Mouse (Mus musculus): Measurements from ENCODE around the gene Srcap. TPM values are rescaled to one million over a fixed set of nuclear protein-coding genes. Genes with fewer than 3 reads are reported as not detected.

Gene Srcap
- polyA plus RNA-seq, 1 experiment from 2014 or later: 66.7 TPM

DNA sequence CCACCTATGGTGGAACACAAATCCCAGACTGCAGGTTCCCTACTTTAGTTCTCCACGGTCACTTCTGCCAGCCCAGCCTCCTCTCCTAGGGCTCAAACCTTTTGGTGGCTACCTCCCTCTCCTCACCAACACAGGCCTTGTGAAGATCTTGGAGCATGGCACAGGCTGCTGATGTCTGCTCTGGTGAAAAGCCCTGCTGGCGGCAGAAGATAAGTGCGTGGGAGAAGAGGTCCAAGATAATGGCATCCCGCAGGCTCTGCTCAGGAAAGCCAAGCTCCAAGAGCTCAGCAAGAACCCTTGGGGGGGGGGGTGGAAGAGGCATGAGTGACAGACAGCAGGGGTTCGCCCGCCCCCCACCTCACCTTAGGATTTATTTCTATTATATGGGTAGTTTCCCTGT lies 74.4 kb downstream of the Srcap start:
- Histone ChIP-seq H3K4me1 (ENCODE audit: control insufficient read depth, insufficient read depth, low read length) (peaks cover 15% of the 10 kb centered on the region), H3K36me3 (ENCODE audit: control insufficient read depth, insufficient read depth, low read length) (peaks cover 28% of the 10 kb centered on the region), H3K27me3 (ENCODE audit: control insufficient read depth, insufficient read depth, low read length) (no peaks in the 10 kb centered on the region), H3K4me3 (ENCODE audit: low read depth, low read length) (no peak overlapping the region), H3K4me2 (ENCODE audit: low read depth, low read length) (no peak overlapping the region), H3K9ac (replicated peaks; ENCODE audit: low read depth, low read length) (no peak overlapping the region), H3K9me3 (ENCODE audit: control insufficient read depth, low read length) (no peaks in the 10 kb centered on the region), H3K27ac (ENCODE audit: low read depth, low read length) (no peak overlapping the region)
- no peak for ATAC-seq (ENCODE audit: low read depth)
- WGBS: over 99% methylated on average over 6 of the region's 6 CpGs

DNA sequence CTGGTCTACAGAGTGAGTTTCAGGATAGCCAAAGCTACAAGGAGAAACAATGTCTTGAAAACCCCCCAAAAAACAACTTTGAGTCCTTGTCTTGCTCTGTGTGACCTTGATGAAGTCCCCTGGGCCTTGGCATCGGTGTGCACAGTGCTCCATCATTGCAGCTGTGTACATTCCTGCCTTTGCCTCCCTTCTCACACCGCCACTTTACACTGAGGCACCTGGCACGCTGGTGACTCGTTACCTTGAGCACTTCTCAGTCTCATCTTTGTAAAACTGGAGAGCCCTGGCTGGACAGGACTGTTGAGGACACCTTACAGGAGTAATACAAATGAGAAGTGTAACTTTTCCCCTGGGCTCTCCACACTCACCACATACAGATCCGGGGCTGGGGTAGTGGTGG lies 75.4 kb downstream of the Srcap start:
- WGBS: 71% methylated on average over 5 of the region's 5 CpGs
- ATAC-seq (ENCODE audit: low read depth): no peak
- Histone ChIP-seq H3K4me2 (ENCODE audit: low read depth, low read length) (peak overlapping the region; percentile 52), H3K27me3 (ENCODE audit: control insufficient read depth, insufficient read depth, low read length) (no peaks in the 10 kb centered on the region), H3K4me3 (ENCODE audit: low read depth, low read length) (no peak overlapping the region; the same call in 1 of the 2 replicates), H3K27ac (ENCODE audit: low read depth, low read length) (no peak overlapping the region), H3K4me1 (ENCODE audit: control insufficient read depth, insufficient read depth, low read length) (peaks cover 15% of the 10 kb centered on the region), H3K36me3 (ENCODE audit: control insufficient read depth, insufficient read depth, low read length) (peaks cover 33% of the 10 kb centered on the region), H3K9ac (replicated peaks; ENCODE audit: low read depth, low read length) (no peak overlapping the region), H3K9me3 (ENCODE audit: control insufficient read depth, low read length) (no peaks in the 10 kb centered on the region)

DNA sequence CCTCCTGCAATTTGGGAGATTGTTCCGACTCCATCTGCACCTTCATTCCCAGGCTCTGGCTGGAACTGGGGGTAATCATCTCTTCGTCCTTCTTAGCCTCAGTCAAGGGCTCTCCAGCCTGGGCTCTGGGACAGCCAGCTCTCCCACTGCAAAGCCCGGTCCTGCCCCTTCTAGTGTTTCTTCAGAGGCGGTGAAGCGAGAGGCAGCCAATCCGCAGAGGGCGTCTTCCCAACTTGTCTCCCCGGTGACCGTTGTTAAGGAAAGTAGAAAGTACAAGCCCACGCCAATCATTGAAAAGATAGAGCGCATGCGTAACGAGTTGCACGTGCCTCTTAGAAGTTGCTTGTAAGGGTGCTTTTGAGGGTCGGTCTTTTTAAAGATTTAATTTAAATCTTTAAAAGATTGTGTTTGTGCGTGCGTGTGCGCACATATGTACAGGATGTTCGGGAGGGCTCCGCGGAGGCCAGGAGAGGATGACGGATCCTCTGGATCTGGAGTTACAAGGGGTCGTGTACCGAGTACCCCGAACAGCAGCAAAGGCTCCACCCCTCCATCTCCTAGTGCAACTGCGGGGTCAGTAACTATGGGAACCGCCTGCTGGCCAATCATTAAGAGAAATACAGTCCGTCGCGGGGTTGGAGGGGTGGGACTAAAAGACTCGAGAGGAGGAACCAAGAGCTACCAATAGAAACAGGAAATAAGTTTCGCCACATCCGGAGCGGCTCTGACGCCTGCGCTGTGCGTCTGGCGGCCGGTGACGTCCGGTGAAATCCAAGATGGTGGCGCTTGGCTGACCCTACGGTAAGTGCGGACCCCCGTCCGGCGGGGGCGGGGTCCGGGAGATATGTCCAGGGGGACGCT lies 76.5 kb downstream of the Srcap start, which contains the start of the genes Ccdc189 and Rnf40:
Gene Ccdc189 (minus strand): TSS at position 585 of the 861 bp plus-strand sequence.
Gene Rnf40 (plus strand): TSS at position 757 of the 861 bp plus-strand sequence.
- Histone ChIP-seq H3K27ac (ENCODE audit: low read depth, low read length) (peak within 1 kb of the TSS; percentile 36), H3K9me3 (ENCODE audit: control insufficient read depth, low read length) (no peaks in the 10 kb centered on the region), H3K9ac (replicated peaks; ENCODE audit: low read depth, low read length) (peak within 1 kb of the TSS; percentile 67), H3K27me3 (ENCODE audit: control insufficient read depth, insufficient read depth, low read length) (no peaks in the 10 kb centered on the region), H3K4me2 (ENCODE audit: low read depth, low read length) (peak within 1 kb of the TSS; percentile 87), H3K36me3 (ENCODE audit: control insufficient read depth, insufficient read depth, low read length) (peaks cover 32% of the 10 kb centered on the region), H3K4me1 (ENCODE audit: control insufficient read depth, insufficient read depth, low read length) (peaks cover 15% of the 10 kb centered on the region), H3K4me3 (ENCODE audit: low read depth, low read length) (peak within 1 kb of the TSS; percentile 89)
- under 1% methylated on average over 50 of the region's 50 CpGs for WGBS
- peak; percentile 97 for ATAC-seq (ENCODE audit: low read depth)

DNA sequence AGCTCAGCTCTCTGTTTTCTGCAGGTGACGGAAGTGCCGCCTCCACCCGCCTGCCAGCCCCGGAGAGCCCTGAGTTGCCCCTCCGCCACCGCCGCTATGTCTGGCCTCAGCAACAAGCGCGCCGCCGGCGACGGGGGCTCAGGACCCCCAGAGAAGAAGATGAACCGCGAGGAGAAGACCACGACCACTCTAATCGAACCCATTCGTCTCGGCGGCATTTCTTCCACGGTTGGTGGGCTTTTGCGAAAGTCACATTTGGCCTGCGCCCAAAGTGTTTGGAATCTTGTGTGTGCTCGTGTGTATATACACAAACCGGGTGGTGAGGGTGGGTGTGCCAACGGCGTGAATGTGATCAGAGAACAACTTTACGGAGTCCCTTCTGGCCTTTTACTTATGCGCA lies 77.1 kb downstream of the Srcap start:
- Histone ChIP-seq H3K36me3 (ENCODE audit: control insufficient read depth, insufficient read depth, low read length) (peaks cover 32% of the 10 kb centered on the region), H3K4me1 (ENCODE audit: control insufficient read depth, insufficient read depth, low read length) (peaks cover 15% of the 10 kb centered on the region)

DNA sequence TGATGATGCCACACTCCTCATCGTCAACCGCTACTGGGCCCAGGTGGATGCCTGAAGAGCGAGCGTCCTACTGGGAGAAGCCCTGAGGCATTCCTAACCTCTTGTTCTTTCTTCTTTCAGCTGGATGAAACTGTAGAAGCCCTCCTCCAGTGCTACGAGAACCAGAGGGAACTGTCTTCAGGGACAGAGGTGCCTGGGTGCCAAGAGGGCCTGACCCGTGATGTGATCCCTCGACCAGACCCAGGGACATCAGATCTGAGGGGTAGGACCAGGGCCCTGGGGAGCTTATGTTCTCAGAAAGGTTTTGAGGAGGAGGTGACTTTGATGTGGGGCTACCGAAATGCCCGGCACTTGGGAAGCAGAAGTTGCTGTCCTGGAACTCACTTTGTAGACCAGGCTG lies 77.9 kb downstream of the Srcap start:
- no peaks in the 10 kb centered on the region for H3K27me3 ChIP-seq (ENCODE audit: control insufficient read depth, insufficient read depth, low read length)
- no peak overlapping the region for H3K9ac ChIP-seq (replicated peaks; ENCODE audit: low read depth, low read length)
- H3K9me3 ChIP-seq (ENCODE audit: control insufficient read depth, low read length): no peaks in the 10 kb centered on the region
- no peak overlapping the region for H3K27ac ChIP-seq (ENCODE audit: low read depth, low read length)
- WGBS: 93% methylated on average over 9 of the region's 9 CpGs
- peaks cover 15% of the 10 kb centered on the region for H3K4me1 ChIP-seq (ENCODE audit: control insufficient read depth, insufficient read depth, low read length)
- ATAC-seq (ENCODE audit: low read depth): no peak
- H3K36me3 ChIP-seq (ENCODE audit: control insufficient read depth, insufficient read depth, low read length): peaks cover 39% of the 10 kb centered on the region
- peak overlapping the region; percentile 87 for H3K4me2 ChIP-seq (ENCODE audit: low read depth, low read length)
- H3K4me3 ChIP-seq (ENCODE audit: low read depth, low read length): no peak overlapping the region

More for the DNA sequence above, 77.1 kb downstream of the Srcap start:
- WGBS: 6% methylated on average over 29 of the region's 29 CpGs
- H3K27me3 ChIP-seq (ENCODE audit: control insufficient read depth, insufficient read depth, low read length): no peaks in the 10 kb centered on the region
- no peaks in the 10 kb centered on the region for H3K9me3 ChIP-seq (ENCODE audit: control insufficient read depth, low read length)
- peak overlapping the region; percentile 87 for H3K4me2 ChIP-seq (ENCODE audit: low read depth, low read length)
- peak overlapping the region; percentile 89 for H3K4me3 ChIP-seq (ENCODE audit: low read depth, low read length)
- peak overlapping the region; percentile 36; the same call in 1 of the 2 replicates for H3K27ac ChIP-seq (ENCODE audit: low read depth, low read length)
- no peak for ATAC-seq (ENCODE audit: low read depth)
- H3K9ac ChIP-seq (replicated peaks; ENCODE audit: low read depth, low read length): peak overlapping the region; percentile 67

DNA sequence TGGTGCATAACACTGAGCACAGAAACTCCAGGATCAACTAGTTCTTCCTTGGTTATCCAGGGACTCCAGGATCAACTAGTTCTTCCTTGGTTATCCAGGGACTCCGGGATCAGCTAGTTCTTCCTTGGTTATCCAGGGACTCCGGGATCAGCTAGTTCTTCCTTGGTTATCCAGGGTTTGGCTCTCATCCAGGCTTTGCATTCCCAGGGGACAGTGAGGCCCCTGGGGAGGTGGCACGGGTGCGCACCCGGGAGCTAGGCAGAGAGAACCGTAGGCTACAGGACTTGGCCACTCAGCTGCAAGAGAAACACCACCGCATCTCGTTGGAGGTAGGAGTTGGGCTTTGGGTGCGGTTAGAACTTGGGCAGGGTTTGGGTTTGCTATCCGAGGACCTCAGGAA lies 79.3 kb downstream of the Srcap start:
- Histone ChIP-seq H3K27me3 (ENCODE audit: control insufficient read depth, insufficient read depth, low read length) (no peaks in the 10 kb centered on the region), H3K9ac (replicated peaks; ENCODE audit: low read depth, low read length) (no peak overlapping the region), H3K4me3 (ENCODE audit: low read depth, low read length) (no peak overlapping the region), H3K27ac (ENCODE audit: low read depth, low read length) (no peak overlapping the region), H3K9me3 (ENCODE audit: control insufficient read depth, low read length) (no peaks in the 10 kb centered on the region), H3K36me3 (ENCODE audit: control insufficient read depth, insufficient read depth, low read length) (peaks cover 51% of the 10 kb centered on the region), H3K4me1 (ENCODE audit: control insufficient read depth, insufficient read depth, low read length) (peaks cover 15% of the 10 kb centered on the region), H3K4me2 (ENCODE audit: low read depth, low read length) (no peak overlapping the region)
- WGBS: 90% methylated on average over 10 of the region's 10 CpGs
- ATAC-seq (ENCODE audit: low read depth): no peak

DNA sequence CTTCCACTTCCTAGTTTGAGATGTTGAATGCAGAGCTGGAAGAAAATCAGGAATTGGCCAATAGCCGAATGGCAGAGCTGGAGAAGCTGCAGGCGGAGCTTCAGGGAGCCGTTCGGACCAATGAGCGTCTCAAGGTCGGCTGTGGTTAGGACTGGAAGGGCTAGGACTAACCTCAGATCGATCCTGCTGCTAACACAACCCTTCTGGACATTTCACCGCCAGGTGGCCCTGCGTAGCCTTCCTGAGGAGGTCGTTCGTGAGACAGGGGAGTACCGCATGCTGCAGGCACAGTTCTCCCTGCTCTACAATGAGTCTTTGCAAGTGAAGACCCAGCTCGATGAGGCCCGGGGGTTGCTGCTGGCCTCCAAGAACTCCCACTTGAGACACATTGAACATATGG lies 80.8 kb downstream of the Srcap start:
- no peaks in the 10 kb centered on the region for H3K9me3 ChIP-seq (ENCODE audit: control insufficient read depth, low read length)
- H3K4me2 ChIP-seq (ENCODE audit: low read depth, low read length): no peak overlapping the region
- no peak for ATAC-seq (ENCODE audit: low read depth)
- no peak overlapping the region for H3K4me3 ChIP-seq (ENCODE audit: low read depth, low read length)
- H3K27me3 ChIP-seq (ENCODE audit: control insufficient read depth, insufficient read depth, low read length): no peaks in the 10 kb centered on the region
- no peak overlapping the region for H3K9ac ChIP-seq (replicated peaks; ENCODE audit: low read depth, low read length)
- peaks cover 9% of the 10 kb centered on the region for H3K4me1 ChIP-seq (ENCODE audit: control insufficient read depth, insufficient read depth, low read length)
- WGBS: 89% methylated on average over 14 of the region's 14 CpGs
- H3K27ac ChIP-seq (ENCODE audit: low read depth, low read length): no peak overlapping the region
- H3K36me3 ChIP-seq (ENCODE audit: control insufficient read depth, insufficient read depth, low read length): peaks cover 64% of the 10 kb centered on the region

DNA sequence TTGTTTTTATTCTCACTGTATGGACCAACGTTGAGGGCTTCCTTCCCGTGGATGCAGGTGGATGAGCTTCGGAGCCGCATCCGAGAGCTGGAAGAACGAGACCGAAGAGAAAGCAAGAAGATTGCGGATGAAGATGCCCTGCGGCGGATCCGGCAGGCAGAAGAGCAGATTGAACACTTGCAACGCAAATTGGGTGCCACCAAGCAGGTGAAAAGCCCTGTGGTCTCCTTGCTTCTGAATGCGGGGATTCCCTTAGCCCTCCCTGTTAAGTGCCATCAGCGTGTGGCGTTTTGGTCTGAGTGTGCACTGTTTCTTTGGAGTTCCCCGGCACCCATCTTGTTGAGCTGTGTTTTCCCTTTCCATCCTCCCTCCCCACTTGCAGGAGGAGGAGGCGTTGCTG lies 85.0 kb downstream of the Srcap start:
- H3K4me2 ChIP-seq (ENCODE audit: low read depth, low read length): no peak overlapping the region
- H3K4me3 ChIP-seq (ENCODE audit: low read depth, low read length): no peak overlapping the region
- no peak for ATAC-seq (ENCODE audit: low read depth)
- no peak overlapping the region for H3K27ac ChIP-seq (ENCODE audit: low read depth, low read length)
- peaks cover 92% of the 10 kb centered on the region for H3K36me3 ChIP-seq (ENCODE audit: control insufficient read depth, insufficient read depth, low read length)
- H3K9me3 ChIP-seq (ENCODE audit: control insufficient read depth, low read length): no peaks in the 10 kb centered on the region
- no peaks in the 10 kb centered on the region for H3K27me3 ChIP-seq (ENCODE audit: control insufficient read depth, insufficient read depth, low read length)
- no peak overlapping the region for H3K9ac ChIP-seq (replicated peaks; ENCODE audit: low read depth, low read length)
- no peaks in the 10 kb centered on the region for H3K4me1 ChIP-seq (ENCODE audit: control insufficient read depth, insufficient read depth, low read length)
- 96% methylated on average over 17 of the region's 17 CpGs for WGBS

DNA sequence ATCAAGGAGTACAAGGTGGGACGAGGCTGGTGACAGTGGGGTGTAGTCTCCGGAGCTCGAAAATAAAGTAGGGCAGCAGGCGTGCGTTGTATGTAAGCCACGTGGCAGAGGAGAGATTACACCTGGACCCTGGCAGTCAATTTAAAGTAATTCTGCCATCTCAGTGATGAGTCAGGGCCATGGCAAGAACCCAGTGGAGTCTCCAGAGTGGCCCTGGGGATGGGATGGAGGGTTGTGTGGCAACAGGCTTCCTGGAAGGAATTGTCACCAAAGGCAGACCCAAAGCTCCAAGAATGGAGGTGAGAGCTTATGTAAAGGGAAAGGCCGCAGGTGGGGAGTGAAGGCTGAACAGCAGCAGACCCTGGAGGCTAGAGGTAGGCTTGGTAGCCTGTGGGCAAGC lies 88.8 kb downstream of the Srcap start:
- H3K27ac ChIP-seq (ENCODE audit: low read depth, low read length): no peak overlapping the region
- ATAC-seq (ENCODE audit: low read depth): no peak
- no peaks in the 10 kb centered on the region for H3K9me3 ChIP-seq (ENCODE audit: control insufficient read depth, low read length)
- 98% methylated on average over 7 of the region's 7 CpGs for WGBS
- H3K36me3 ChIP-seq (ENCODE audit: control insufficient read depth, insufficient read depth, low read length): peaks cover 77% of the 10 kb centered on the region
- H3K4me3 ChIP-seq (ENCODE audit: low read depth, low read length): no peak overlapping the region
- no peaks in the 10 kb centered on the region for H3K4me1 ChIP-seq (ENCODE audit: control insufficient read depth, insufficient read depth, low read length)
- no peak overlapping the region for H3K9ac ChIP-seq (replicated peaks; ENCODE audit: low read depth, low read length)
- H3K4me2 ChIP-seq (ENCODE audit: low read depth, low read length): no peak overlapping the region
- H3K27me3 ChIP-seq (ENCODE audit: control insufficient read depth, insufficient read depth, low read length): no peaks in the 10 kb centered on the region

All from neural tube, embryonic 14.5 days (tissue).